Mouse (Mus musculus) 3134 (cell line): ENCODE data around the gene V1ra8.
"Not testable (repeated sequence)": the region's sequence is repeated elsewhere in the genome, so short reads cannot be mapped to it uniquely, and the experiment has no call there.

Source experiments
- DNase-seq: peaks from one replicate; pipeline ENCODE4 v3.0.0-alpha.2; 2011; ENCODE audit warnings: low spot score; ENCODE audit not compliant: insufficient read length; ENCODE audit errors: extremely low read depth

V1ra8 gene

DNA sequence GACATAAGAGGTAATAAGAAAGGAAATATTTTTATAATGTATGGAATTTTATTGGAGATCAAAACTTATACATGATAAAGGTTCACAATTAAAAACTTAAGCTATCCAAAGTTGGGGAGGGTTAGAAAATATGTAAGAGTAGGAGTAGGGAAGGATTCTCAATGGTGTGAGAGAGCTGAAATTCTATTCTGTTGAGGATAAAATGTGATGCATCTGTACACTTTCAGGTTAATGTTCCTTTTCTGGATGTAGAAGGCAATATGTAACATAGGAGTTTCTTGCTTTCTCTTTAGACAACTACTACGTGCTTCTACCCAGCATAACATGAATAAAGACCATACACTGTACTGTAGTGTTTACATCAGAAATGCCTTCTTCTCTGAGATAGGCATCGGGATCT, at the start of gene V1ra8:
Gene V1ra8, plus strand, starts transcription at position 301 of the 400 bp plus-strand sequence.
- not testable (repeated sequence) for DNase-seq

DNA sequence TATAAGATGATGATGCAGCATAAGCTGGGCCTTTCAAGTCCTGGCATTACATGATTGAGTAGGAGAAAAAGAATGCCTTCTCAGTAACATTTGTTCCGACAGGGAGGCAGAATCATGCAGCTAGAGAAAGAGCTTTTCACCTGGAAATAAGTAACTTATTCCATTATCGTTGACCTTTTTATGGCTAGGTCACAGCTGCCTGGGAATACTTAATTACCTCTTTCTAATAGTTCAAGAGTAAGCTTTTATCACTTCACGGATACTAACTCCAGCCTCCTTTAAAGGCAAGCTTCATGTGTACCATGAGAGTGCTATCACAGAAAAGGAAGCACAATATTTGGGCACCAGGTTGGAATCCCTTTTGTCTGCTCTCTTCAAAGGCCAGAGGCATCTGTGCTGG, 42.5 kb upstream of the V1ra8 start:
- no peak for DNase-seq

DNA sequence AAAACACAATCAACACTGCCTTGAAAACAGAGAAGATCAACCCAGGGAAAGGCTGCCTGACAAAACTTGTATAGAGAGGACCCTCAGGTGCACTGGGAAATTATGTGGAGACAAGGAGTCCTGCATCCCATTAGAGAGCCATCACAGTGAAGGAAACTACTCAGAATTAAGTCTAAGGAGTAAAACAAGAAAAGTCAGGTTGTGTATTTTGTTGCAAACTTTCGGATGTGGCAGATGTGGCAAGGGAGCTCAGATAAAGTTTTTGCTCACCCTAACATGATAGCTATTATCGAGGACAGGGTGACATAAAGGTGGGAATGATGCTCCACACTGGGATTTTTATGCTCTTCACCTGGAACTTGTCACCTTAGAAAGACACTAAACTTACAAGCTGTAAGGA, 28.1 kb upstream of the V1ra8 start, which contains the start of gene Vmn1r52:
Gene Vmn1r52, plus strand, starts transcription at position 301 of the 400 bp plus-strand sequence.
- no peak for DNase-seq

DNA sequence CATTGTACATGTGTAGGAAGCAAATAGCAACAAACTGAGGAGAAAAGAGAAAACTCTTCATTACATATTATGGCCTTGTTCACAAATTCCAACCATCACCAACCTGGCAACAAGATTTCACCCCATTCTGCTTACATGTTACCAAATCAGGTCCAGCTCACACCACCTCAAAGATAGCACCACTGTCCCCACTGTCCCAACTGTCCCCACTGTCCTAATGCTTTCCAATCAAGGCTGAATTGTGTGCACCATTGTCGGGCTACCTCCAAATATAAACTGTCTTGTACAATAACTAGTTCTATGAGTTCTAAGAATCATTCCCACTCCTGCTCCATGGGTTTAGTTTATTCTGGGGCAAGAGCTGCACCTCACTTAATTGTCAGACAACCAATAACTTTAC, 21.7 kb downstream of the V1ra8 start, which contains the start of gene Vmn1r53:
Gene Vmn1r53, minus strand, starts transcription at position 101 of the 400 bp plus-strand sequence.
- DNase-seq, result no peak

DNA sequence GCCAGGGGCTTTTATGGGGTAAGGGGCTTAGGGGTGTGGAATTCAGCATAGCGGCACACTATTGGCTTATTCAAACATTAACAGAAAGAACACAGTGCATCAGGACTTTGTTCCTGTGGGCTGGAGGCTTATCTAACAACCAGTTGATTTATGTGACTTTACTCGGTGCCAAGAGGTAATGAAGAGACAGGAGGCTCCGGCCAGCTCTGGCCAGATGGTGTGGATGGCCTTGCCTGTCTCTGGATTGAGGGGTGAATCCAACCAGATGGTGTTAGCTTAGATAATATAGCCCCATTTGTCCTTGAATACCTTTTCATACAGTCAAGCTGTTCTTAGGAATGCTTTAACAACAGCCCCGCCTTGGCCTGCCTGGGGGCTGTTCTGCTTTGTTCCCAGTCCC, 29.5 kb downstream of the V1ra8 start:
- DNase-seq, result not testable (repeated sequence)

DNA sequence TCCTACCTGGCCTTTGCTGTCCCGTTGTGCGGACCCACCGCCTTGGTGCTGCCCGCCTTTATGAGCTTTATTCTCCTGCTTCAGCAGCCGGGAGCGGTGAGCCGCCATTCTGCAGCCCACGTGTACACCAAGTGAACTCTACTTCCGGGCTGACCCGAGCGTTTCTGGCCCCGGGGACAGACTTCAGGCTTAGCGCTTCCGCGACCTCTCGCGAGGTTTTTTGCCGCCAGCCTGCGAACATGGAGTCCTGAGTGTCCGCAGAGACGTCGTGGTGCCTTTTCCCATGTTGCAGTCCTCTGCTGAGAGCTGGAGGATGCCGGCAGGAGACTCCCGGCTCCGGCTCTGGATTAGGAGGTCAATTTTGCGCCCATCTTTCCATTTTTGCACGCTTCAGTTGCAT, 30.1 kb downstream of the V1ra8 start:
- no peak for DNase-seq

DNA sequence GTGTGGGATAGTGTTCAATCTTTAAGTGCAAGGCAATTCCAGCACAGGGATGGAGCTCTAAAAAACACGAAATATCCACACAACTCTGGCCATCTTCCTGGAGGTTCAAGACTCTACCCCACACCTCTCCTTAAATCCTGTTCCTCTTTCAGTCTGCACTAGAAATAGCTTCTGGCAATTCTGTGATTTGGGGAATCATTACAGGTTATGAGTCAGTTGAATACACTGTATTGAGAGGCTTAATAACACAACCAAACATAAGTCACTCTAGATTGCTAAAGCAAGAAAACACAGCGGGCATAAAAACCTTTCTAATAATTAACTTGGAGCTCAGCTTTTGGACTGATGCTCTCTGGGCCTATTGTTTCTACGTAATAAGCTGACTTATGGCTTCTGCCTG, 41.4 kb downstream of the V1ra8 start:
- DNase-seq, result no peak

DNA sequence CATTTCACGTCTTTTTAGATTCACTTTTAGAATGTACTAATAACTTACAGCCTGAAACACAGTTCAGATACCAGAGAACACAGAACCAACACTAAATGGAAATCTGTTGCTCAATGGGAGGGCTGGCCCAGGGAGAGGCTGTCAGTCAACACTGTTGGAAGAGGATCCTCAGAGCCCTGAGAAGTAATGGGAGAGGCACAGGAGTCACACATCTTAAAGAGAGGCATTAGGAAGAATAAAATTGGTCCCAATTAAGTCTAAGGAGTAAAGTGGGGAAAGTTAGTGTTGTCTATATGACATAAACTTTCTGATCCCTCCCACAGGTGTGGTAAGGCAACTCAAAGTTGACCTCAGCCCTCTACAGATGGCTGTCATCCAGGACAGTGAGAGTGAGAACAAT, 43.4 kb downstream of the V1ra8 start, which contains the start of gene Vmn1r54:
Gene Vmn1r54, plus strand, starts transcription at position 301 of the 400 bp plus-strand sequence.
- DNase-seq, result no peak
